Mouse (Mus musculus) ES-E14 (cell line): ENCODE data around the gene Ctss. TPM values are rescaled to one million over a fixed set of nuclear protein-coding genes. Genes with fewer than 3 reads are reported as not detected.
A peak's percentile ranks its signal among the peaks of the same experiment; 100 is the strongest.

Experiments
- DNase-seq: peaks from one replicate; pipeline ENCODE4 v3.0.0-alpha.2; 2013; ENCODE audit warnings: low read depth, low spot score
- H3K27ac ChIP-seq: 2 replicates; pipeline ENCODE4 v1.5.1; 2012; ENCODE audit warnings: low read depth, mild to moderate bottlenecking, low read length, moderate library complexity, mixed read lengths; ENCODE audit not compliant: poor library complexity, insufficient read depth, severe bottlenecking
- H3K36me3 ChIP-seq: 2 replicates; pipeline ENCODE4 v1.6.1; 2012; ENCODE audit warnings: mild to moderate bottlenecking, low read length, moderate library complexity, mixed read lengths; ENCODE audit not compliant: control insufficient read depth, poor library complexity, insufficient read depth, severe bottlenecking
- H3K4me1 ChIP-seq, 2 experiments: fragments of 150-350 bp in 1 of 2; sonication (generic) in 1 of 2; 2 replicates each; pipeline ENCODE4 v1.6.1; 2012; ENCODE audit warnings: low read length in 2 of 2, mild to moderate bottlenecking in 1 of 2, mixed read lengths in 1 of 2; ENCODE audit not compliant: control insufficient read depth in 2 of 2, insufficient read depth in 2 of 2, poor library complexity in 1 of 2
- H3K4me3 ChIP-seq, 2 experiments: fragments of 150-350 bp in 1 of 2; sonication (generic) in 1 of 2; 2 replicates each; pipeline ENCODE4 v1.5.1; 2012; ENCODE audit warnings: low read length in 2 of 2, low read depth in 1 of 2, mild to moderate bottlenecking in 1 of 2, mixed read lengths in 1 of 2; ENCODE audit not compliant: insufficient read depth in 1 of 2, poor library complexity in 1 of 2, severe bottlenecking in 1 of 2
- H3K9ac ChIP-seq: 2 replicates; pipeline ENCODE4 v1.6.1; 2012; ENCODE audit warnings: low read depth, mild to moderate bottlenecking, low read length, mixed read lengths; ENCODE audit not compliant: poor library complexity, insufficient read depth, severe bottlenecking
- H3K9me3 ChIP-seq: fragments of 150-350 bp; sonication (generic); 2 replicates; pipeline ENCODE4 v1.6.1; 2012; ENCODE audit warnings: low read depth, mild to moderate bottlenecking, low read length; ENCODE audit not compliant: control insufficient read depth, insufficient read depth
- CHD2 ChIP-seq: IDR thresholded peaks from 2 replicates; pipeline ENCODE4 v1.6.1; 2014; ENCODE audit warnings: mild to moderate bottlenecking, low read depth, low read length, inconsistent platforms
- HCFC1 ChIP-seq: IDR thresholded peaks from 2 replicates; pipeline ENCODE4 v1.6.1; 2012; ENCODE audit warnings: low read length, inconsistent platforms, borderline replicate concordance; ENCODE audit not compliant: insufficient read depth
- MAFK ChIP-seq: IDR thresholded peaks from 2 replicates; pipeline ENCODE4 v1.6.1; 2014; ENCODE audit warnings: mild to moderate bottlenecking, low read depth, low read length, inconsistent platforms; ENCODE audit not compliant: insufficient read depth
- ZC3H11A ChIP-seq: IDR thresholded peaks from 2 replicates; pipeline ENCODE4 v1.6.1; 2012; ENCODE audit warnings: low read depth, mild to moderate bottlenecking, inconsistent platforms, low read length, borderline replicate concordance
- ZNF384 ChIP-seq: IDR thresholded peaks from 2 replicates; pipeline ENCODE4 v1.6.1; 2012; ENCODE audit warnings: low read depth, low read length, inconsistent platforms
- in situ Hi-C, 2 experiments: fragments of 600-800 bp; cut with MboI; formaldehyde crosslinking; loops; one replicate each; pipeline ENCODE4 v1.15.1; 2025; ENCODE audit warnings: low sequenced_read_pairs in 2 of 2, inconsistent platforms in 1 of 2; ENCODE audit not compliant: unreplicated experiment in 2 of 2
- total RNA-seq: library from RNA; depleted of rRNA; stranded (reverse); fragments of 300-350 nt; gene quantifications from 2 replicates; pipeline ENCODE4 v1.2.3, GENCODE M21; 2012

Ctss gene
- total RNA-seq, 1 experiment = 0.67 TPM

GRCm38 (mm10) chr3:95517493-95517898 lies 9.1 kb upstream of the Ctss start:
- in situ Hi-C loops = no loop called here

GRCm38 (mm10) chr3:95518891-95519290 lies 7.7 kb upstream of the Ctss start:
- DNase-seq = no peak
- TF ChIP-seq MAFK = no peak
- no peak for TF ChIP-seq CHD2
- no peak for TF ChIP-seq HCFC1
- no peak for TF ChIP-seq ZC3H11A
- no peak for TF ChIP-seq ZNF384
- no peaks in the 10 kb centered on the region for H3K9me3 ChIP-seq
- peaks cover 9 to 13% of the 10 kb centered on the region in 2 experiments; a peak in 2 of 4 replicates for H3K4me1 ChIP-seq
- no peak overlapping the region for H3K4me3 ChIP-seq
- no peak overlapping the region for H3K9ac ChIP-seq
- in situ Hi-C loops = no loop called here
- no peak overlapping the region for H3K27ac ChIP-seq
- no peaks in the 10 kb centered on the region for H3K36me3 ChIP-seq

More at GRCm38 (mm10) chr3:95517493-95517898, 9.1 kb upstream of the Ctss start:
- Histone ChIP-seq H3K9me3 (no peaks in the 10 kb centered on the region), H3K36me3 (no peaks in the 10 kb centered on the region), H3K4me1 (peaks cover 8 to 13% of the 10 kb centered on the region in 2 experiments; a peak in 2 of 4 replicates), H3K9ac (no peak overlapping the region), H3K27ac (no peak overlapping the region), H3K4me3 (no peak overlapping the region)
- peak; percentile 70 for TF ChIP-seq ZC3H11A
- TF ChIP-seq MAFK = no peak
- no peak for TF ChIP-seq HCFC1
- TF ChIP-seq CHD2 = no peak
- TF ChIP-seq ZNF384 = no peak
- DNase-seq = peak; percentile 56

GRCm38 (mm10) chr3:95519315-95519714 lies 7.3 kb upstream of the Ctss start:
- Histone ChIP-seq H3K4me1 (peaks cover 9 to 13% of the 10 kb centered on the region in 2 experiments; a peak in 2 of 4 replicates), H3K4me3 (no peak overlapping the region), H3K27ac (no peak overlapping the region), H3K9ac (no peak overlapping the region), H3K36me3 (no peaks in the 10 kb centered on the region), H3K9me3 (no peaks in the 10 kb centered on the region)
- no peak for DNase-seq
- in situ Hi-C loops = no loop called here
- TF ChIP-seq ZNF384 (no peak), CHD2 (no peak), HCFC1 (no peak), MAFK (no peak), ZC3H11A (no peak)

- in situ Hi-C loops = no loop called here
- H3K4me3 ChIP-seq = no peak overlapping the region
- no peak for DNase-seq
- H3K27ac ChIP-seq = no peak overlapping the region
- no peaks in the 10 kb centered on the region for H3K36me3 ChIP-seq
- no peak overlapping the region for H3K9ac ChIP-seq
- no peaks in the 10 kb centered on the region for H3K9me3 ChIP-seq
- H3K4me1 ChIP-seq = peaks cover 9 to 13% of the 10 kb centered on the region in 2 experiments; a peak in 2 of 4 replicates
- TF ChIP-seq CHD2 = no peak
- no peak for TF ChIP-seq MAFK
- no peak for TF ChIP-seq ZC3H11A
- no peak for TF ChIP-seq ZNF384
- TF ChIP-seq HCFC1 = no peak
Measured at GRCm38 (mm10) chr3:95520100-95520499, 6.5 kb upstream of the Ctss start.

GRCm38 (mm10) chr3:95521168-95521567 lies 5.4 kb upstream of the Ctss start:
- no peak for DNase-seq
- Histone ChIP-seq H3K9me3 (no peaks in the 10 kb centered on the region), H3K36me3 (no peaks in the 10 kb centered on the region), H3K4me1 (peaks cover 9 to 13% of the 10 kb centered on the region in 2 experiments; a peak in 2 of 4 replicates), H3K27ac (no peak overlapping the region), H3K9ac (no peak overlapping the region), H3K4me3 (no peak overlapping the region)
- in situ Hi-C loops = no loop called here
- TF ChIP-seq ZNF384 (no peak), HCFC1 (no peak), CHD2 (no peak), ZC3H11A (no peak), MAFK (no peak)
